Mouse (Mus musculus): ENCODE results near the gene Faap20. TPM values are rescaled to one million over a fixed set of nuclear protein-coding genes. Genes with fewer than 3 reads are reported as not detected.

The Faap20 gene
- polyA plus RNA-seq, 1 experiment from 2014 or later: 55.0 TPM

- H3K27me3 ChIP-seq (replicated peaks; ENCODE audit: control insufficient read depth, insufficient read depth, low read length): no peaks in the 10 kb centered on the region
- DNase-seq (ENCODE audit: low spot score) (no peak), ATAC-seq (replicated peaks; ENCODE audit: low FRiP score) (no peak)
- H3K9ac ChIP-seq (ENCODE audit: low read depth, low read length): no peak overlapping the region
- peak overlapping the region; percentile 20; the same call in 1 of the 2 replicates for H3K4me2 ChIP-seq
- no peaks in the 10 kb centered on the region for H3K9me3 ChIP-seq (ENCODE audit: control insufficient read depth, low read length)
- no peak overlapping the region for H3K4me3 ChIP-seq (ENCODE audit: low read depth, low read length)
- H3K4me1 ChIP-seq (replicated peaks; ENCODE audit: control insufficient read depth, insufficient read depth, low read length): peaks cover 3% of the 10 kb centered on the region; the same call in 1 of the 2 replicates
- H3K36me3 ChIP-seq (ENCODE audit: control insufficient read depth, insufficient read depth, low read length): no peaks in the 10 kb centered on the region
- 0 out of 2 replicates have a peak overlapping the region, but pooled peaks have one; percentile 3 for H3K27ac ChIP-seq (ENCODE audit: low read depth, low read length)
- 35% methylated on average over 11 of the region's 11 CpGs for WGBS
These were observed 33.5 kb downstream of the Faap20 start for GRCm38 (mm10) chr4:155283001-155283503.

- ATAC-seq (replicated peaks; ENCODE audit: low FRiP score): no peak
- 58% methylated on average over 9 of the region's 9 CpGs for WGBS
- Histone ChIP-seq H3K9me3 (ENCODE audit: control insufficient read depth, low read length) (no peaks in the 10 kb centered on the region), H3K9ac (ENCODE audit: low read depth, low read length) (no peak overlapping the region), H3K36me3 (ENCODE audit: control insufficient read depth, insufficient read depth, low read length) (no peaks in the 10 kb centered on the region), H3K27me3 (replicated peaks; ENCODE audit: control insufficient read depth, insufficient read depth, low read length) (no peaks in the 10 kb centered on the region), H3K4me1 (replicated peaks; ENCODE audit: control insufficient read depth, insufficient read depth, low read length) (peaks cover 3% of the 10 kb centered on the region; the same call in 1 of the 2 replicates), H3K4me2 (peak overlapping the region; percentile 20; the same call in 1 of the 2 replicates), H3K4me3 (ENCODE audit: low read depth, low read length) (no peak overlapping the region), H3K27ac (ENCODE audit: low read depth, low read length) (no peak overlapping the region)
- DNase-seq (ENCODE audit: low spot score): no peak
These were observed 34.0 kb downstream of the Faap20 start for GRCm38 (mm10) chr4:155283585-155283984.

DNA sequence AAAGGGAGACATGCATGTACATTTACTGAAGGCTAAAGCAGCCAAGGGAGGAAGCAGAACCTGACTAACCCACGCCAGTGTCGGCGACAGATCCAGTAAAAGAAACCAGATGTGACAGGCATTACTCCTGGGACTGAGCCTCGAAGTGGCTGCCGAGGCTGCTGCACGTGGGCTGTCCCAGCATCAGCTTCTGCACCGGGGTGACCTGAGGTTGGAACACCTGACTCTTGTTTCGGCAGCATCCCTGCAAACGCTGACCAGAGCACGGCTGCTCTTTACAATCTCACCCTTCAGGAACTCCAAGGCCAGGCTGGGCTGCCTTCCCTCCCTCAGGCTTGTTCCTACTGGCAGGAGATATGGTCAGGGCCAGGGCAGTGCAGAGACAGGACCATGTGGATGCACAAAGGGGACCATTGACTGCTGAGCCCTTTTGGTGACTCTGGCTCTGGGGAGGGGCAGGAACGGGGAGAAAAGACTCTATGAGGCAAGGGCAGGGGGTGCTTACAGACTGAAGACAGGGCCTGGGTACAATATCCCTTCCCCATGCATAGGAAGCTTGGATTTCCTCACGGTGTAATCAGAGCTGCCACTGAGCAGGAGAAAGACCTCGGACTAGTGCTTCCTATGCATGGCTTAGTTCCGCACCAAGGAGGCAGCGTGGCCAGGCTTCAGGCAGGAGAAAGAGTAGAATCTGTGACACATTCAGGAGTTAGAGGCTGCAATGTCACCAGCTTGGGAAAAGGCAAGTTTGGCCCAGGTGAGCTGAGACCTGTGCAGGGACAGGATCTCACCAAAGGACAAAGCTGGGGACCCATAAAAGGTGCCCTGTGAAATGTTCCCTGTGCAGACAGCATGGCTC is 35.1 kb downstream of the Faap20 start:
- Histone ChIP-seq H3K27ac (ENCODE audit: low read depth, low read length) (no peak overlapping the region), H3K9ac (ENCODE audit: low read depth, low read length) (no peak overlapping the region), H3K4me2 (no peak overlapping the region), H3K4me3 (ENCODE audit: low read depth, low read length) (no peak overlapping the region), H3K36me3 (ENCODE audit: control insufficient read depth, insufficient read depth, low read length) (no peaks in the 10 kb centered on the region), H3K27me3 (replicated peaks; ENCODE audit: control insufficient read depth, insufficient read depth, low read length) (no peaks in the 10 kb centered on the region), H3K4me1 (replicated peaks; ENCODE audit: control insufficient read depth, insufficient read depth, low read length) (peaks cover 3% of the 10 kb centered on the region; the same call in 1 of the 2 replicates), H3K9me3 (ENCODE audit: control insufficient read depth, low read length) (no peaks in the 10 kb centered on the region)
- DNase-seq (ENCODE audit: low spot score) (no peak), ATAC-seq (replicated peaks; ENCODE audit: low FRiP score) (no peak)
- WGBS: 68% methylated on average over 15 of the region's 15 CpGs

- 82% methylated on average over 4 of the region's 4 CpGs for WGBS
- no peaks in the 10 kb centered on the region for H3K4me1 ChIP-seq (replicated peaks; ENCODE audit: control insufficient read depth, insufficient read depth, low read length)
- H3K4me2 ChIP-seq: no peak overlapping the region
- DNase-seq (ENCODE audit: low spot score): no peak
- no peaks in the 10 kb centered on the region for H3K27me3 ChIP-seq (replicated peaks; ENCODE audit: control insufficient read depth, insufficient read depth, low read length)
- H3K9me3 ChIP-seq (ENCODE audit: control insufficient read depth, low read length): no peaks in the 10 kb centered on the region
- no peak overlapping the region for H3K4me3 ChIP-seq (ENCODE audit: low read depth, low read length)
- no peak for ATAC-seq (replicated peaks; ENCODE audit: low FRiP score)
- no peak overlapping the region for H3K9ac ChIP-seq (ENCODE audit: low read depth, low read length)
- H3K27ac ChIP-seq (ENCODE audit: low read depth, low read length): no peak overlapping the region
- H3K36me3 ChIP-seq (ENCODE audit: control insufficient read depth, insufficient read depth, low read length): no peaks in the 10 kb centered on the region
These were observed 36.5 kb downstream of the Faap20 start for GRCm38 (mm10) chr4:155286090-155286489.

DNA sequence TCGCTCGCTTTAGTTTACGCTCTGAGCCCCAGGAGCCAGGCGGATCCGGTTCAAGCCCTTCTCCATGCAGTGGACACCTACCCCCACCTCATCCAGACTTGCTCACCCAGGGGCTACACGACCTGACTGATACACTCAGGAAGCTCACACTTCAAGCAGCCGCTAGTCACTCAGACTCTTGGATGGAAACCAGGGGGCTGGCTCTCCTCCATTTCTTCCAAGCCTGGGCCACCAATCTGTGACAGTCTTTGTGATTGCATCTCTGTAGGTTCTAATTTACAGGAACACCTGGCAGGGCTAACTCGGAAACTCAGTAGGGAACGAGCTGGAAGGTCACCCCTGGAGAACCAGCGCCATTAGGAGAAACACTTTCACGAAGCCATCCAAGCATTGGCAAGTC is 38.1 kb downstream of the Faap20 start:
- Histone ChIP-seq H3K4me2 (no peak overlapping the region), H3K27me3 (replicated peaks; ENCODE audit: control insufficient read depth, insufficient read depth, low read length) (no peaks in the 10 kb centered on the region), H3K4me1 (replicated peaks; ENCODE audit: control insufficient read depth, insufficient read depth, low read length) (no peaks in the 10 kb centered on the region), H3K27ac (ENCODE audit: low read depth, low read length) (no peak overlapping the region), H3K9ac (ENCODE audit: low read depth, low read length) (no peak overlapping the region), H3K9me3 (ENCODE audit: control insufficient read depth, low read length) (no peaks in the 10 kb centered on the region), H3K36me3 (ENCODE audit: control insufficient read depth, insufficient read depth, low read length) (no peaks in the 10 kb centered on the region), H3K4me3 (ENCODE audit: low read depth, low read length) (no peak overlapping the region)
- DNase-seq (ENCODE audit: low spot score) (no peak), ATAC-seq (replicated peaks; ENCODE audit: low FRiP score) (no peak)
- WGBS: 82% methylated on average over 11 of the region's 11 CpGs

GRCm38 (mm10) chr4:155288586-155288985 is 39.0 kb downstream of the Faap20 start:
- Histone ChIP-seq H3K4me2 (no peak overlapping the region), H3K36me3 (ENCODE audit: control insufficient read depth, insufficient read depth, low read length) (no peaks in the 10 kb centered on the region), H3K27ac (ENCODE audit: low read depth, low read length) (no peak overlapping the region), H3K4me1 (replicated peaks; ENCODE audit: control insufficient read depth, insufficient read depth, low read length) (no peaks in the 10 kb centered on the region), H3K4me3 (ENCODE audit: low read depth, low read length) (no peak overlapping the region), H3K9ac (ENCODE audit: low read depth, low read length) (no peak overlapping the region), H3K27me3 (replicated peaks; ENCODE audit: control insufficient read depth, insufficient read depth, low read length) (no peaks in the 10 kb centered on the region), H3K9me3 (ENCODE audit: control insufficient read depth, low read length) (no peaks in the 10 kb centered on the region)
- WGBS: 70% methylated on average over 1 of the region's 1 CpGs
- no peak for ATAC-seq (replicated peaks; ENCODE audit: low FRiP score)
- DNase-seq (ENCODE audit: low spot score): no peak

DNA sequence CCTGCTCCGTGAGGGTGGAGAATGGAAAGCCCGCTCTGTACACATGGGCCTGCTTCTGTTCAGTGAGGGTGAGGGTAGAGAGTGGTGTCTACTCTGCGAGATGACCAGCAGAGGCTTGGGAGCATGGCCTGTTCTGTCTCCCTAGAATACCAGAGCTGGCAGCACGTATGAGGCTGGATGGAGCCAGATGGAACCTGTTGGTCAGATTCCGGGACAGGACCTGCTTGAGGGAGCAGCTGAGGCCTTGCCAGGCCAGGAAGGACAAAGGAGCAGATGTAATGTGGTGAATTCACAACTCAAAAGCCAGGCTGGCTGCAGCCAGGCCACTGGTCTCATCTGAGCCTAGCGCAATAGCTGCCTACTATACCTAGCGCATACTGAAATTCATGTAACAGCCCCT is 40.4 kb downstream of the Faap20 start:
- ATAC-seq (replicated peaks; ENCODE audit: low FRiP score) (no peak), DNase-seq (ENCODE audit: low spot score) (no peak)
- Histone ChIP-seq H3K4me3 (ENCODE audit: low read depth, low read length) (no peak overlapping the region), H3K9ac (ENCODE audit: low read depth, low read length) (no peak overlapping the region), H3K4me2 (no peak overlapping the region), H3K36me3 (ENCODE audit: control insufficient read depth, insufficient read depth, low read length) (no peaks in the 10 kb centered on the region), H3K27ac (ENCODE audit: low read depth, low read length) (no peak overlapping the region), H3K9me3 (ENCODE audit: control insufficient read depth, low read length) (no peaks in the 10 kb centered on the region), H3K27me3 (replicated peaks; ENCODE audit: control insufficient read depth, insufficient read depth, low read length) (no peaks in the 10 kb centered on the region), H3K4me1 (replicated peaks; ENCODE audit: control insufficient read depth, insufficient read depth, low read length) (no peaks in the 10 kb centered on the region)
- 90% methylated on average over 7 of the region's 7 CpGs for WGBS

- DNase-seq (ENCODE audit: low spot score): no peak
- no peaks in the 10 kb centered on the region for H3K9me3 ChIP-seq (ENCODE audit: control insufficient read depth, low read length)
- no peaks in the 10 kb centered on the region for H3K4me1 ChIP-seq (replicated peaks; ENCODE audit: control insufficient read depth, insufficient read depth, low read length)
- no peak overlapping the region for H3K4me3 ChIP-seq (ENCODE audit: low read depth, low read length)
- no peaks in the 10 kb centered on the region for H3K27me3 ChIP-seq (replicated peaks; ENCODE audit: control insufficient read depth, insufficient read depth, low read length)
- no peak overlapping the region for H3K4me2 ChIP-seq
- H3K9ac ChIP-seq (ENCODE audit: low read depth, low read length): no peak overlapping the region
- 79% methylated on average over 10 of the region's 10 CpGs for WGBS
- no peaks in the 10 kb centered on the region for H3K36me3 ChIP-seq (ENCODE audit: control insufficient read depth, insufficient read depth, low read length)
- no peak overlapping the region for H3K27ac ChIP-seq (ENCODE audit: low read depth, low read length)
- ATAC-seq (replicated peaks; ENCODE audit: low FRiP score): no peak
These were observed 43.3 kb downstream of the Faap20 start for GRCm38 (mm10) chr4:155292863-155293262.

DNA sequence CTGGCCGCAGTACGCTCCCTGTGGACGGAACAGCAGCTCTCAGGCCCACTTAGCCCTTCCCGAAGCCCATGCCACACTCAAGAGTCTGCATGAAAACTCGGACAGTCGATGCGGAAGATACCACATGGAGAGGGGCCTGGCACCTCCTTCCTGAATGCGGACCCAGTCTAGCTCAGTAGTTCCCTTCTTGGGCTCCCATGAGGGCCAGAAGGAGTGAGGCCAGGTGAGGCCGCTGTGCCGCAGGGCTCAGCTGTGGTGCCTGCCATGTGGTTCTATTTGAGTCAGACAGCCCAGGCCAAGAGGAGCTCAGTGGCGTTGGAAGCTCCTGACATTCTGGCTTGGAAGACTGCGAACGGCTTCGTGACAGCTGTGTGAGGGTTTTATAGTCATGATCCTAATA is 44.8 kb downstream of the Faap20 start:
- DNase-seq (ENCODE audit: low spot score): no peak
- H3K27me3 ChIP-seq (replicated peaks; ENCODE audit: control insufficient read depth, insufficient read depth, low read length): no peaks in the 10 kb centered on the region
- H3K9me3 ChIP-seq (ENCODE audit: control insufficient read depth, low read length): no peaks in the 10 kb centered on the region
- 86% methylated on average over 14 of the region's 14 CpGs for WGBS
- H3K4me3 ChIP-seq (ENCODE audit: low read depth, low read length): no peak overlapping the region
- H3K9ac ChIP-seq (ENCODE audit: low read depth, low read length): no peak overlapping the region
- H3K4me2 ChIP-seq: no peak overlapping the region
- H3K36me3 ChIP-seq (ENCODE audit: control insufficient read depth, insufficient read depth, low read length): no peaks in the 10 kb centered on the region
- ATAC-seq (replicated peaks; ENCODE audit: low FRiP score): no peak
- H3K27ac ChIP-seq (ENCODE audit: low read depth, low read length): no peak overlapping the region
- no peaks in the 10 kb centered on the region for H3K4me1 ChIP-seq (replicated peaks; ENCODE audit: control insufficient read depth, insufficient read depth, low read length)
